Mouse (Mus musculus) bone marrow, adult 2 months (tissue): ENCODE results near the gene 5730522E02Rik. TPM values are rescaled to one million over a fixed set of nuclear protein-coding genes. Genes with fewer than 3 reads are reported as not detected.

Experiments
- H3K27ac ChIP-seq: fragments of 200-500 bp; 2 replicates; pipeline ENCODE4 v1.5.1; 2012; ENCODE audit warnings: low read depth, mild to moderate bottlenecking, control low read depth, inconsistent platforms, low read length; ENCODE audit not compliant: control insufficient read depth, poor library complexity, insufficient read depth
- H3K4me1 ChIP-seq: fragments of 200-500 bp; 2 replicates; pipeline ENCODE4 v1.6.1; 2011; ENCODE audit warnings: low read length; ENCODE audit not compliant: control insufficient read depth, insufficient read depth
- H3K4me3 ChIP-seq: fragments of 200-500 bp; replicated peaks from 2 replicates; pipeline ENCODE3; 2011; ENCODE audit warnings: mild to moderate bottlenecking, low read depth, low read length, control low read depth; ENCODE audit not compliant: control insufficient read depth
- CTCF ChIP-seq: fragments of 200-500 bp; IDR thresholded peaks from 2 replicates; pipeline ENCODE4 v1.5.1; 2011; ENCODE audit warnings: low read length, control low read depth; ENCODE audit not compliant: control insufficient read depth, insufficient read depth
- POLR2A ChIP-seq: fragments of 200-500 bp; IDR thresholded peaks from 2 replicates; pipeline ENCODE4 v1.6.1; 2011; ENCODE audit warnings: low read depth, mild to moderate bottlenecking, control low read depth, low read length, borderline replicate concordance; ENCODE audit not compliant: control insufficient read depth
- WGBS: fragments of 180-500 bp; shearing (Covaris S2); methylation state at CpG from one replicate; pipeline ENCODE4 v1.1.7; 2018; 5-methylcytosine and 5-hydroxymethylcytosine counted together
- polyA plus RNA-seq: library from polyadenylated mRNA; stranded (reverse); fragments of >200 nt; gene quantifications from 2 replicates; pipeline ENCODE4 v1.2.4, GENCODE M21; 2011; ENCODE audit warnings: low replicate concordance; ENCODE audit not compliant: missing spikeins, insufficient read depth, insufficient read length

The 5730522E02Rik gene
- polyA plus RNA-seq, 1 experiment = not detected

- Histone ChIP-seq H3K4me1 (no peaks in the 10 kb centered on the region), H3K4me3 (no peak overlapping the region), H3K27ac (no peak overlapping the region)
- 78% methylated on average over 7 of the region's 7 CpGs for WGBS
- TF ChIP-seq POLR2A (no peak), CTCF (no peak)
Observed at GRCm38 (mm10) chr11:26086679-26087078, 123.9 kb downstream of the 5730522E02Rik start.

GRCm38 (mm10) chr11:26085380-26086035 lies 125.1 kb downstream of the 5730522E02Rik start:
- no peak overlapping the region for H3K27ac ChIP-seq
- H3K4me1 ChIP-seq = no peaks in the 10 kb centered on the region
- TF ChIP-seq POLR2A (no peak), CTCF (no peak)
- 58% methylated on average over 6 of the region's 6 CpGs for WGBS
- H3K4me3 ChIP-seq = no peak overlapping the region

- 78% methylated on average over 2 of the region's 2 CpGs for WGBS
- no peak for TF ChIP-seq POLR2A
- TF ChIP-seq CTCF = no peak
- H3K27ac ChIP-seq = no peak overlapping the region
Observed at GRCm38 (mm10) chr11:26076335-26076734, 134.2 kb downstream of the 5730522E02Rik start.

GRCm38 (mm10) chr11:26075536-26075935 lies 135.0 kb downstream of the 5730522E02Rik start:
- Histone ChIP-seq H3K4me1 (no peaks in the 10 kb centered on the region), H3K27ac (no peak overlapping the region), H3K4me3 (no peak overlapping the region)
- TF ChIP-seq CTCF (no peak), POLR2A (no peak)
- 68% methylated on average over 6 of the region's 6 CpGs for WGBS

More at GRCm38 (mm10) chr11:26076335-26076734, 134.2 kb downstream of the 5730522E02Rik start:
- Histone ChIP-seq H3K4me1 (no peaks in the 10 kb centered on the region), H3K4me3 (no peak overlapping the region)

GRCm38 (mm10) chr11:26073638-26074294 lies 136.8 kb downstream of the 5730522E02Rik start:
- 54% methylated on average over 8 of the region's 8 CpGs for WGBS
- Histone ChIP-seq H3K4me1 (no peaks in the 10 kb centered on the region), H3K4me3 (no peak overlapping the region), H3K27ac (no peak overlapping the region)
- 0 out of 2 replicates have a peak, but pooled peaks have one; percentile 29 for TF ChIP-seq CTCF
- no peak for TF ChIP-seq POLR2A

- Histone ChIP-seq H3K27ac (no peak overlapping the region), H3K4me1 (no peaks in the 10 kb centered on the region), H3K4me3 (no peak overlapping the region)
- TF ChIP-seq CTCF (no peak), POLR2A (no peak)
- WGBS = 69% methylated on average over 4 of the region's 4 CpGs
Observed at GRCm38 (mm10) chr11:26072101-26072500, 138.5 kb downstream of the 5730522E02Rik start.

GRCm38 (mm10) chr11:26063252-26063651 lies 147.3 kb downstream of the 5730522E02Rik start:
- WGBS = 65% methylated on average over 2 of the region's 2 CpGs
- no peak overlapping the region for H3K27ac ChIP-seq
- H3K4me3 ChIP-seq = no peak overlapping the region
- no peaks in the 10 kb centered on the region for H3K4me1 ChIP-seq
- TF ChIP-seq CTCF = no peak
- TF ChIP-seq POLR2A = no peak

- 81% methylated on average over 8 of the region's 8 CpGs for WGBS
- no peaks in the 10 kb centered on the region for H3K4me1 ChIP-seq
- no peak for TF ChIP-seq CTCF
- TF ChIP-seq POLR2A = no peak
- no peak overlapping the region for H3K27ac ChIP-seq
- H3K4me3 ChIP-seq = no peak overlapping the region
Observed at GRCm38 (mm10) chr11:26061471-26062137, 149.0 kb downstream of the 5730522E02Rik start.

- no peak overlapping the region for H3K4me3 ChIP-seq
- TF ChIP-seq POLR2A (no peak), CTCF (no peak)
- WGBS = 69% methylated on average over 2 of the region's 2 CpGs
- no peaks in the 10 kb centered on the region for H3K4me1 ChIP-seq
- no peak overlapping the region for H3K27ac ChIP-seq
Observed at GRCm38 (mm10) chr11:26013527-26013926, 197.0 kb downstream of the 5730522E02Rik start.
